In genomic region chr19:7214484-7214883, GRCm38 (mm10) we compare ENCODE assay signal across 13 mouse cellular contexts. TPM values are rescaled to one million over a fixed set of nuclear protein-coding genes. Genes with fewer than 3 reads are reported as not detected.
DNase-seq lines count a peak whose midpoint lies in the region; ATAC-seq and TF ChIP-seq lines count a peak whose summit lies in the region.
"Had no signal": no experiment of that assay in that cellular context is flagged by ENCODE, and none has a peak within 500 bp of the region (broad histone marks: within the 10 kb centered on the region; RNA-seq: fewer than 3 reads in every experiment).

No protein-coding gene starts in this region.

- no peaks in the 10 kb centered on the region for H3K27me3 ChIP-seq in heart, embryonic 16.5 days (ENCODE audit: control insufficient read depth, insufficient read depth, low read length)
- no peaks in the 10 kb centered on the region for H3K27me3 ChIP-seq in E14TG2a.4 (ENCODE audit: insufficient read depth, low read length)
- H3K27me3 ChIP-seq in intestine, postnatal 0 days (replicated peaks; ENCODE audit: control insufficient read depth, insufficient read depth, low read length), result no peaks in the 10 kb centered on the region
- H3K27me3 ChIP-seq in neural tube, embryonic 15.5 days (replicated peaks), result no peaks in the 10 kb centered on the region
- H3K27me3 ChIP-seq: embryonic facial prominence, embryonic 15.5 days; hindbrain, embryonic 15.5 days; neural tube, embryonic 12.5 days had no signal

- H3K9me3 ChIP-seq in heart, embryonic 16.5 days (replicated peaks; ENCODE audit: control insufficient read depth, low read length), result no peaks in the 10 kb centered on the region
- H3K9me3 ChIP-seq in E14TG2a.4 (ENCODE audit: low read length), result no peaks in the 10 kb centered on the region
- no peaks in the 10 kb centered on the region for H3K9me3 ChIP-seq in intestine, postnatal 0 days (ENCODE audit: control insufficient read depth)
- no peaks in the 10 kb centered on the region for H3K9me3 ChIP-seq in neural tube, embryonic 15.5 days (replicated peaks)
- H3K9me3 ChIP-seq: embryonic facial prominence, embryonic 15.5 days; hindbrain, embryonic 15.5 days; neural tube, embryonic 12.5 days had no signal

- no peak overlapping the region for H3K27ac ChIP-seq in heart, embryonic 16.5 days (ENCODE audit: low read length)
- peak overlapping the region; percentile 3; the same call in 1 of the 2 replicates for H3K27ac ChIP-seq in intestine, postnatal 0 days (ENCODE audit: low read depth, low read length)
- H3K27ac ChIP-seq in neural tube, embryonic 15.5 days (replicated peaks), result no peak overlapping the region
- H3K27ac ChIP-seq: embryonic facial prominence, embryonic 15.5 days; hindbrain, embryonic 15.5 days; neural tube, embryonic 12.5 days had no signal

- H3K4me3 ChIP-seq in heart, embryonic 16.5 days (ENCODE audit: low read length), result peak overlapping the region; percentile 15
- H3K4me3 ChIP-seq in E14TG2a.4 (replicated peaks; ENCODE audit: low read length), result peak overlapping the region; percentile 96; the same call in 1 of the 2 replicates
- H3K4me3 ChIP-seq in intestine, postnatal 0 days (ENCODE audit: low read depth, low read length), result no peak overlapping the region
- no peak overlapping the region for H3K4me3 ChIP-seq in neural tube, embryonic 15.5 days (replicated peaks)
- H3K4me3 ChIP-seq: embryonic facial prominence, embryonic 15.5 days; hindbrain, embryonic 15.5 days; neural tube, embryonic 12.5 days had no signal

- ATAC-seq in heart, embryonic 16.5 days (replicated peaks; ENCODE audit: extremely low read depth, insufficient read depth, low FRiP score), result no peak
- ATAC-seq in intestine, postnatal 0 days, result no peak
- no peak for ATAC-seq in neural tube, embryonic 15.5 days (ENCODE audit: low FRiP score)

- peaks cover 30% of the 10 kb centered on the region for H3K4me1 ChIP-seq in heart, embryonic 16.5 days (ENCODE audit: control insufficient read depth, insufficient read depth, low read length)
- peaks cover 67% of the 10 kb centered on the region for H3K4me1 ChIP-seq in E14TG2a.4 (replicated peaks; ENCODE audit: low read depth, low read length)
- peaks cover 4% of the 10 kb centered on the region for H3K4me1 ChIP-seq in intestine, postnatal 0 days (replicated peaks; ENCODE audit: control insufficient read depth, insufficient read depth, low read length)
- peaks cover 38% of the 10 kb centered on the region for H3K4me1 ChIP-seq in neural tube, embryonic 15.5 days

- 59% methylated on average over 5 of the region's 5 CpGs for WGBS in heart, embryonic 16.5 days
- 67% methylated on average over 5 of the region's 5 CpGs for WGBS in intestine, postnatal 0 days
- 87% methylated on average over 5 of the region's 5 CpGs for WGBS in neural tube, embryonic 15.5 days

- H3K36me3 ChIP-seq in heart, embryonic 16.5 days (ENCODE audit: control insufficient read depth, insufficient read depth), result peaks cover 21% of the 10 kb centered on the region
- peaks cover 60% of the 10 kb centered on the region for H3K36me3 ChIP-seq in E14TG2a.4 (ENCODE audit: insufficient read depth, low read length)
- peaks cover 33% of the 10 kb centered on the region for H3K36me3 ChIP-seq in intestine, postnatal 0 days (ENCODE audit: control insufficient read depth, insufficient read depth)
- peaks cover 24% of the 10 kb centered on the region for H3K36me3 ChIP-seq in neural tube, embryonic 15.5 days

- TF ChIP-seq CTCF in E14TG2a.4 (conservative IDR thresholded peaks at IDR 0.05; ENCODE audit: low read length), result no peak
- TF ChIP-seq CTCF in intestine, postnatal 0 days (IDR thresholded peaks at IDR 0.05; ENCODE audit: low read depth), result no peak

- H3K9ac ChIP-seq in heart, embryonic 16.5 days (ENCODE audit: low read length), result no peak overlapping the region
- no peak overlapping the region for H3K9ac ChIP-seq in intestine, postnatal 0 days (ENCODE audit: low read depth, low read length)
- H3K9ac ChIP-seq in neural tube, embryonic 15.5 days (replicated peaks), result no peak overlapping the region
- H3K9ac ChIP-seq: embryonic facial prominence, embryonic 15.5 days; hindbrain, embryonic 15.5 days; neural tube, embryonic 12.5 days had no signal

- no peak for DNase-seq in heart, adult 9 months (ENCODE audit: low spot score in 2 of 2)
- peak; percentile 67 for DNase-seq in MN1 (ENCODE audit: low spot score)
- DNase-seq in testis, postnatal 14 days (ENCODE audit: low spot score), result no peak
- DNase-seq: gastrocnemius, postnatal 10 days; right cerebral cortex, postnatal 25 days; thymus, postnatal 14 days had no signal

- peak overlapping the region; percentile 77 for H3K4me2 ChIP-seq in heart, embryonic 16.5 days (ENCODE audit: low read depth, low read length)
- no peak overlapping the region for H3K4me2 ChIP-seq in intestine, postnatal 0 days (replicated peaks; ENCODE audit: low read depth)
- no peak overlapping the region for H3K4me2 ChIP-seq in neural tube, embryonic 15.5 days
- H3K4me2 ChIP-seq: embryonic facial prominence, embryonic 15.5 days had no signal

RNA-seq across cellular contexts. Expression of gene Cox8a, which starts 2.9 kb away (rescaled TPM):
- 1,892 and 2,285 TPM in 2 replicates for polyA plus RNA-seq in heart, embryonic 16.5 days (2015; fragmentation: Nextera tagmentation; extraction: Ambion mirVana)
- polyA plus RNA-seq in intestine, postnatal 0 days (2015; fragmentation: Nextera tagmentation; extraction: Ambion mirVana), result 2,194 and 2,204 TPM in 2 replicates
- polyA plus RNA-seq in neural tube, embryonic 15.5 days (2015; fragmentation: Nextera tagmentation; extraction: Ambion mirVana), result 1,209 and 1,254 TPM in 2 replicates

RNA-seq across cellular contexts. Expression of gene Otub1, which starts 8.4 kb away (rescaled TPM):
- 140 and 141 TPM in 2 replicates for polyA plus RNA-seq in heart, embryonic 16.5 days (2015; fragmentation: Nextera tagmentation; extraction: Ambion mirVana)
- 121 and 126 TPM in 2 replicates for polyA plus RNA-seq in intestine, postnatal 0 days (2015; fragmentation: Nextera tagmentation; extraction: Ambion mirVana)
- polyA plus RNA-seq in neural tube, embryonic 15.5 days (2015; fragmentation: Nextera tagmentation; extraction: Ambion mirVana), result 226 and 235 TPM in 2 replicates

RNA-seq across cellular contexts. Expression of gene Naa40, which starts 26.5 kb away (rescaled TPM):
- 59.3 and 61.1 TPM in 2 replicates for polyA plus RNA-seq in heart, embryonic 16.5 days (2015; fragmentation: Nextera tagmentation; extraction: Ambion mirVana)
- 18.6 and 19.7 TPM in 2 replicates for polyA plus RNA-seq in intestine, postnatal 0 days (2015; fragmentation: Nextera tagmentation; extraction: Ambion mirVana)
- 59.6 and 61.3 TPM in 2 replicates for polyA plus RNA-seq in neural tube, embryonic 15.5 days (2015; fragmentation: Nextera tagmentation; extraction: Ambion mirVana)

RNA-seq across cellular contexts. Expression of gene Rcor2, which starts 52.6 kb away (rescaled TPM):
- polyA plus RNA-seq in heart, embryonic 16.5 days (2015; fragmentation: Nextera tagmentation; extraction: Ambion mirVana), result 11.9 and 18.0 TPM in 2 replicates
- 1.5 and 2.2 TPM in 2 replicates for polyA plus RNA-seq in intestine, postnatal 0 days (2015; fragmentation: Nextera tagmentation; extraction: Ambion mirVana)
- polyA plus RNA-seq in neural tube, embryonic 15.5 days (2015; fragmentation: Nextera tagmentation; extraction: Ambion mirVana), result 14.8 and 15.3 TPM in 2 replicates

Comparison
In these comparisons a context has a peak if more than half of its experiments do, and no peak if none do; other contexts are left out.
1. H3K4me3 ChIP-seq: peak in heart, embryonic 16.5 days (single experiment) and E14TG2a.4 (single experiment); none in intestine, postnatal 0 days (single experiment) and neural tube, embryonic 15.5 days (single experiment).